Mouse (Mus musculus): ENCODE data around the gene 2210016L21Rik.

The 2210016L21Rik gene

DNA sequence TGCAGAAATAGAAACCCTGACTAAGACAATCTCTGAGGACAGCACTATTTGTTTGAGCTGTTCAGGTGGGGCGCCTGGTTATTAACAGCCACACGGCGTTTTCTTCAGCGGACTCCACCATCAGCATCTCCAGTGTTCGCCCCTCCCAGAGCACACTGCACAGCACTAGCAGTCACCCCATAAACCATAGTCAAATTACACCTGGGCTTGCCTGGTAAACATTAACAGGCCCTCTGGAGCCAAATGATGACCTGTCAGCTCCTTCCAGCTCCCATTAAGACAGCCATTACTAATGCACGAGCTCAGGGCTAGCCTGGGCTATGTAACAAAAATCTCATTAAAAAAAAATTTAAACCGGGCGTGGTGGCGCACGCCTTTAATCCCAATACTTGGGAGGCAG lies 3.1 kb downstream of the 2210016L21Rik start:
- no peak for DNase-seq

DNA sequence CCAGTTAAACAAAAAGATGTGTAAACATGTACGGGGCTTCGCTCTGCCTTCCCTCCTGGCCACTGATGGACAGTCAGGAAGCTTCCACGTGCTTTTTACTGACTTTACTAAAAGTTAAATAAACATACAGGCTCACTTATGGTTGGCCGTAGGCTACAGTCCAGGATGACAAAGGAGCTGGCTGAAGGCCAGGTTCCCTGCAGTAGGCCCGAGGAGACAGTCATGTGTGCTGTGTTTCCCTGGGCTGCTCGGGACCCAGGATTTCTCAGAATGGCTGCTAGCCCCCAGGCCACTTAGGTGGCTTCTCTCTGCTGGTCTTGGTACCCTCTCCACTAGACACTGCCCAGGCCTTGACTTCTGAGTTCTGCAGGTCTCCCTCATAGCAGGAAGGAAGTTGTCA lies 6.9 kb downstream of the 2210016L21Rik start:
- peak; percentile 59 to 79 for DNase-seq

DNA sequence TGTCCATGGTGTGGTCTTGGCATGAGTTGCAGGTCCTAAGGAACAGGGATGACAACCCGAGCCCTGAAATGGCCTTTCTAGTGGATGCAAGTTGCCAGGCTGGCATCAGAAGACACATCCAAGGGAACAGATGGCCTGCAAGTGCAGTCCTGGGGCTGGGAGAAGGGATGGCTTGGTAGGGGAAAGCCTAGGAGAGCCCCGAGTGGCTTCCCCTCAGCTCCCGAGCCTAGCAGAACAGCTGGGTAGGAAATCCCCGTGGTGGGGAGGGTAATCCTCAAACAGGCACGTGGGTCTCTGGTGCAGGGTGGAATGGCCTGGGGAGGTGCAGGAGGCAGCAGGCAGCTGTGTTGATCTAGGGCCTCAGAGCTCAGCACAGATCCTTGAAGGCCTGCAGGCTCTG lies 7.4 kb downstream of the 2210016L21Rik start:
- DNase-seq, result no peak

DNA sequence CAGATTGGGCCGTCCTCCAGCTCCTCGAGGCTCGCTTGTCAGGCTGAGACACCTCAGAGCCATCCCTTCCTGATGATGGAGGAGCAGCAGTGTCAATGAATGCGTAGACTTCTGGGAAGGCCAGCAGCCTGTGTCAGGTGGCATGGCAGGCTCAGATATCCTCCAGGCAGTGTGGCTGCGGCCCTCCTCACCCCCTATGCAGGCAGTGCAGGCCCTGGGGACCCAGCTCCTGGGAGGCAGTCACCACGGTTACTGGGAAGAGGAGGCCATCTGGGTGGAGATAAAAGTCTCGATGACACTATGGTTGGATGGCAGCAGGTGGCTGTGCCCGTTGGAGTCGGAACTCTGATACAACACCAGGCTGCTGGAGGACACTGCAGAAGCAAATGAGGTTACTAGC lies 7.9 kb downstream of the 2210016L21Rik start:
- no peak for DNase-seq

DNA sequence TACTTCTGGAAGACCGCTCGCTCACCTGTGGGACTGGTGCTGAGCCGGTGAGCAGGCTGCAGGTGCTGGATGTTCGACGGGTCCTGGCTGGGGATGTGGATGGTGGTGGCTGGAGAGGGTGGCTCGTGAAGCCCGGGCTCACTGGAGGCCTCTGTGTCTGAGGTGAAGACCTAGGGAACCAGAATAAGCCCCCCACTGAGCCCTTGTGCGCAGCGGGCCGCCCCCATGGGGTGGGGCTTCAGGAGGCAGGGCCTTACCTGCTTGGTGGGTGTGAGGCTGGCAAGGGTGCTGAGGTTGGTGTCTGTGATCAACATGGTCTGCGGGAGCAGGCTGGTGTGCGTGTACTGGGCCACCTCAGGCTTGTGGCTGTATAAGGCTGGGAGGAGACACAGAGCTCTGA lies 8.7 kb downstream of the 2210016L21Rik start:
- DNase-seq, result no peak

DNA sequence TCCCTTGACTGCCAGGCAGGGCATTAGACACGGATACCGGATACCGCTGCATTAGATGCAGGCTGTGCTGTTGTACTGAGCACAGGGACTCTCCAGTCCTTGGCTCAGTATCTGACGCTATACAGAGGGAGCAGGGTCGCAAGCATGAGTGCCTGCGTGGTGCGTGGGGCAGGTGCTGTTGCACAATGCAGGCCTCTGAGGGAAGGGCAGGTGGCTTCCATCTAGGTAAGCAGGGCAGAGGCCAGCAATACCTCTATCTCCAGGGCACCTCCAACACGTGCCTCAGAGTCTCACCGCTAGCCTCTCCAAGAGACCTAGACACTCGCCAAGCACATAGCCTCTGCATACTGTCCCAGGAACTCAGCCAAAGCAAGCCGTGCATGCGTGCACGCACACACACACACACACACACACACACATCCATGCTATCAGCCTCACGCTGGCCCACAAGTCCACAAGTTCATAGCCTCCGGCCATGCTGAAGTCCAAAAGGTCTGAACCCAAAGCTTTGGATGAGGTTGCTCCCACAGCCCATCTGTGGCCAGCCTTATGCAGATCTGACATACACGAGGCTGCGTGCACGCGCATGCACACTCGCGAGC lies 9.4 kb downstream of the 2210016L21Rik start:
- no peak for DNase-seq

DNA sequence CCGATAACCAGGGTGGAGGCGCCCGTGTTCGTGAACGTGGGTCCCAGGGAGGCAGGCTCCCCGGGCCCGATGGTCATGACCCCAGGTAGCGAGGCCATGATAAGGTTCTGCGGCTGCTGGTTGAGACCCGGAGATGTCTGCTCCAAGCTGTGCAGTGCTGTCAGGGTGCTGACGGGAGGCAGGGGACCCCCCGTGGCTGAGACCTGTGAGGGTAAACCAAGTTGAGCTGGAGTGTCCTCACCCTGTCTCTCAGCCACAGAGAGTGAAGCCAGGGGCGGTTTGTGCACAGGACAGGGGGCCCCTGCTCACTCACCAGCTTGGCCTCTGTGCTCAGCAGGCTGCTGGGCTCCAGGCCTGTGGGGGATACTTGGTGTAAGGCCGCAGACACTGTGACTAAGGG lies 11.4 kb downstream of the 2210016L21Rik start:
- no peak for DNase-seq

DNA sequence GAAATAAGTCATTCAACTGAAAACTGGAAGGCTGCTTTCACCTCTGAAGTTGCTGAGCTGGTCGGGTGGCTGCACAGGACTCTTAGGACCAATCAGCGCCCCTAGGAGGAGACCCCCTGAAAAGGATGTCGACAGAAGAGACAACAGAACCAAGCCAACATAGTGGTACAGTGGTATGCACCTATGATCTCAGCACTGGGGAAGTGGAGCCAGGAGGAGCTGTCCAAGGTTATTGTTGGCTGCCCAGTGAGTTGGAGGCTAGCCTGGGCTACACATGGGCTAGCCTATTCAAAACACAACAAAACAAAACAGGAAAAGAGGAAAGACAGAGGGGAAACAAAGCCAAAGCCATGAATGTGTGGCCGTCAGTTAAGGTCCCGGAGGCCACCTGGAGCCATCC lies 16.1 kb downstream of the 2210016L21Rik start:
- no peak for DNase-seq

DNA sequence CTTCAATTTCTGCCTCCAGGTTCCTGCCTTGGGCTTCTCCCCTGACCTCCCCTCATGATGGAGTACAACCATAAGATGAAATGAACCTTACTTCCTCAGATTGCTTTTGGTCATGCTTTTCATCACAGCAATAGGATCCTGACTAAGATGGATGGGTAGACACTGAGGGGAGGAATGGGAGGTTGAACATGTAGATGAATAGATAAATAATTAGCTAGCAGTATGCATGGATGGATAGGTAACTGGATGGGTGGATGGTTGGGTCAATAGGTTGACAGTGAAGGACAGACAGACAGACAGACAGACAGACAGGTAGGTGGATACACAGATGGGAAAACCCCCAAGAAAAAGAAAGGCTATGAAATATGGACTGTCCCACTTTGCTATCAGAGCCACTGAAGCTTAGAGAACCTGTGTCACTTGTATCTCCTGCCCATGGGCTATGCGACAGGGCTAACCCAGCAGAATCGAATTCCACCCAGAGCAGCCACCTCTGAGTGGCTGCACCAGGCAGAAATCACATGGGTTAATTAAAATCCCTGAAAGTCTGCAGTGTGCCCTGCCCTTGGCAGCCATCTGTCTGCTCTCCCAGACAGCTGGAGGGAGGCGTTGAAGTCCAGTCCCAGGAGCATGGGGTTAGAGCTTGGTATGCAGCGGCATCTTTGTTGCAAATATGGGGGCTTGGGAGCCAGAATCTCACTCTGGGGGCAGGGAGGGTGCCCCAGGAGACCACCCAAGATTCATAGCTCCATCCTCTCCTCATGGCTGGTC lies 19.8 kb downstream of the 2210016L21Rik start:
- peak in 1 of 2 experiments; percentile 62 for DNase-seq

DNA sequence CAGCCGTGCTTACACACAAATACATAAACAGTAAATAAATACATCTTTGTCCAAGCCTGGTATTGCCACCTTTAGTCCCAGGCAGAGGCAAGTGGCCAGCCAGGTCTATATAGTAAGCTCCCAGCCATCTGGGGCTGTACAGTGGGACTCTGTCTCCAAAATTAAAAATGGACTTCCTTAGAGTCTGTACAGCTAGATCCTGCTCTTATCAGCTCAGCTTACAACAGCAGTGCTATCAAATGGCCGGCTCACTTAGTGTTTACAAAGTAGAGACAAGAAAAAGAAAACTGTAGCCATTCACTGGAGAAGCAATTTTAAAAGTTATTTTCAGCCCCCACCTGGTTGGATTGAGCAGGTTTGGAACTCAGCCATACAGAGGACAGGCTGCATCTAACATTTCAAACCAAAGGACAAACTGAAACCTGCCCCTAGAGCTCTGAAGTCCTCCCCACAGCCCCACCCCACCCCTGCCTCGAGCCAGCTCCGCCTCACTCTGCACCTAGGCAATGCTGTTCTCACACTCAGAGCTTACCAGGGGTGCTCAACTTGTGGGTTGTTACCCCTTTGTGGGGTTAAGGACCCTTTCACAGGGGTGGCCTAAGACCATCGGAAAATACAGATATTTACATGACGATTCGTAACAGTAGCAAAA lies 22.5 kb downstream of the 2210016L21Rik start:
- DNase-seq, result no peak

DNA sequence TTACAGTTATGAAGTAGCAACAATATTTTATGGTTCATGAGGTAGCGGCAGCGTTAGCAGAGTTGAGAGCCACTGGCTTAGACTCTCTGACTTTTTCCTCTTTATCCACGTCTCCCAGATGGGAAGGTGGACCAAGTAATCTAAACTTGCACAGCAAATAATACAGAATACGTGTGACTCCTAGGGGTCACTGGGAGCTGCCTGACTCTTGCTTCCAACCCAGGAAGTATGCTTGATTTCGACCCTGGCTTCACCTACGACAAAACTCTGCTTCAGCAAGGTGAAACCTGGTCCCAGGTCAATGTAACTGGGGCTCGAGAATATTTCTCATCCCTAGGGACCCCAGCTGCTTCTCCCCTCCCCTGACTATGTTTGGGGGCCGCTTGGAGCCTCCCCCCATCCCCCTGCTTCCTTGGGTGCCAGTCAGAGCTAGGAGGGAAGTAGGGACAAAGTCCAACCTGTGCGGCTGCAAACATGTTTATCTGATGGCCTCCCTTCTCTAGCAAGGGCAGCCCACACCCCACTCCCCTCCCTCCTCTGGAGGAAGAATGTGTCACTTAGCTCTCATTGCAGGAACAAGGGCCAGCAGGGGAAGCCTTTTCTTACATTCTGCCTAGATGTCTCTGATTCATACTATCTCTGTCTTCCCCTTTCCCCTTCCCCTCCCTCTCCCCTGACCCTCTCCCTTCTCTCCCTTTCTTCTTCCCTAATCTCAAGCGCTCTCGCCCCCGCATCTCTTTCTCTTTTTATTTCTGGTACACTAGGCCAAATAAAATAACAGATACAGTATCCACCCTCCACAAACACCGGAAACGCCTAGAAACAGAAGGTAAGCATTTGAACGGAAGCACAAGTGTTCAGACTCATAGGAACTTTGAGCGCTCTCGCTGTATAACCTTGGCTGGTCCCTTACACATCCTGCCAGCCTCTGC lies 23.3 kb downstream of the 2210016L21Rik start:
- no peak for DNase-seq

DNA sequence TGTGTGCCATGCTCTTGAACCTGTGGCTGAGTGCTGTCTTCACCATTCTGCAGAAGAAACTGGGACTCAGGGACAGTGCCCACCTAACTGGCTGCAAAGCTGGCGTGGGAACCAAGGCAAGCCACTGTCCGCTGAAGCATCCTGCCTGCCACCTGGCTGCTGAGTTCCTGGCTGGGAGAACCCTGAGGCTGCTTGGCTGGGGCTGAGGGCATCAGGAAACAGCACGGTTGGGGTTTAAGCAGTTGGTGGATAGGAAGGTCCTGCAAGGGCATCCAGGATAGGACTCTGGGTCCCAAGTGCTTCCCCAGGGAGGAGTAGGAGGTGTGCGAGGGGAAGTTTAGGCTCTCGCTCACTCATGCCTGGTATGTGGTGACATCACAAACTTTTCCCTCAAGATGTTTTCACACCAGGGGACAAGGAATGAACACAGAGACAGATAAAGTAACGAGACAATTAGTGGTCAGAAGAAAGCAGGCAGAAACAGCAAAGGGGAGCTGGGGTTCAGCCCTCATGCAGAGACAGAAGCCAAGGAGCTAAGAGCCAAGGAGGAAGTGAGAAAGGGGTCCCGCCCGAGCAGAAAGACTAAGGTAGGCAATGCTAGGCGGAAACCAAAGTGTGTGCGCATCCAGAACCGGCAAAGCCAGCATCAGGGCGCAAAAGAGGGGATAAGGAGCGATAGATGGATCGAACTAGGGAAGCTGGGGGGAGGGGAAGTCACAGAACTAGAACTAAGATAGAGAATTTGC lies 25.7 kb downstream of the 2210016L21Rik start:
- no peak for DNase-seq

DNA sequence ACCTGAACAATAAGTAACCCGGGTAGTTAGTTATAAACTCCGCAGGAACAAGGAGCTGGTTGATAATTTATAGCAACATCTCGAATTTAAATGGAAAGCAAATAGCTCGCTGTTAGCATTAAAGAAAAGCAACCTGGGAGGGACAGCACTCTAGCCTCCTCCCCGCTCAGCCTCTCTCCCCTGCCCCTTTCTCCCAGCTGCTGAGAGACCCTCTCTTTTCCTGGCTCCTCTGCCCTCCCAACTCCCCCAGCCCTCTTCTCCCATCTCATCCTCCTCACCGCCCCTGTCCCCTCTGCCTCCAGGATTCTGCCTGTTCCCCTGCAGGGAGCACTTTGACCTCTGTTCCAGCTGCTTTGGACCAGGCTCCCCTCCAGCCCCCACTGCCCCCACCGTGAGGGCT lies 26.7 kb downstream of the 2210016L21Rik start:
- no peak for DNase-seq

DNA sequence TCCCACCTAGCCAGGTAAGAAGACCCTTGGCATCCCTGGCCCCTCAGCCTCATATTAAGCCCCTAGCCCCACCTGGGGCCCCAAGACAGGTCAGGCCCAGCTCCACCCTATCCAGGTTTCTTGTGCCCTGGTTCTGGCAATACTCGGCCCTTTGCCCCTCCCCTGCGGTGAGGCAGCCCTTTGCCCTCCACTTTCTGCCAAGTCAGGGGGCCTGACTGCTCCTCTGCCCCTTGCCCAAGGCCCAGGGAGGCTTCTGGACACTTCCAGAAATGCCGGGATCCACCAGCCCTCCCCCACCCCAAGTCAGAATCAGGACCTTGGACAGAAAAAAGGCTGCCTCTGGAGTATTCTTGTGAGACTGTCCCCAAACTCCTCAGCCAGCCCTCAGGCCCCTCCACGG lies 27.1 kb downstream of the 2210016L21Rik start:
- DNase-seq, result no peak

DNA sequence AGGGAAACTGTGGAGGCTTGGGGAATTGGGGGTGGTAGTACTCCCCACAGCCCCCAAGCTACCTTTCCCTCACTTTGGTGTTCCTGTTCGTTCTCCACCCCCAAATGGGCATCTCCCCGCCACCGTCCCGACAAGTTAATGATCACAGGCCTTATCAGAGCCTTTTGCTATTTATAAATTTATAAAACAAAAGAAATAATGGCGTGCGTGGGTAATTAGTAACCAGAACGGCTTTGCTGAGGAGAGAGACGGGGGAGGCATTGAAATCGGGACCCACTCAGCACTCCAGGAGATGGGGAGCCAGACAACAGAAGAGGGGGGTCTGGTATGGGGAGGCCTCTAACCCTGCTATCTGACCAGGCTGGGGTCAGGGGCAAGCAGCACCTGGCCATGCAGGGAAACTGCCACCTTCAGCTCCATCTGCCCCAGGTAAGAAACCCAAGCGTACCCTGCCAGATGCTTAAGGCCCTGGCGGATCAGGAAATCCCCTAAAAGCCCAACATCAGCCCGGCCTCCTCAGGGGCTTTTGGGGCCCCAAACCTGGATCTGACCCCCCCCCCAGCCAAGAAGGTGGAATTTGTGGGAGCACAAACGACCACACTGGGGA lies 27.8 kb downstream of the 2210016L21Rik start:
- no peak for DNase-seq

DNA sequence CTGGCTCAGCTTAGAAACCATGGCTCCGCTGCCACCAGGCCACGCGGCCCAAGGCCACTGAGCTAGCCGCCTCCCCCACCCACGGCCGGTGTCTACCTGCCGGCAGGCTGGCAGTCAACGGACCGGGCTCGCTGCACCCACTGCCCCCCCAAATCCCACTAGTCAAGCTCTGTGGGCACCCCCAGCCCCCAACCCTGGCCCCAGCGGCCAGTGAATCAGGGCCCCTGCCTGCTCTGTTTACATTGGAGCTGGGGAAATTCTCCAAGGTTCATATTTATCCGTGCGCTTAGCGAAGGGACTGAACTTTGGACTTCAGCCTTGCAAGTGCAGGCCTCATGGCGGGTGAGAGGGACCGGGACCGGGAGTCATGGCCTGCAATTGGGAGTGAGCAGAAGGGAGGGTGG lies 28.9 kb downstream of the 2210016L21Rik start, which contains the start of gene Hnf1a:
TSS of gene Hnf1a (minus strand) at position 271 of the 404 bp plus-strand sequence.
- DNase-seq, result peak in 1 of 2 experiments; percentile 23

DNA sequence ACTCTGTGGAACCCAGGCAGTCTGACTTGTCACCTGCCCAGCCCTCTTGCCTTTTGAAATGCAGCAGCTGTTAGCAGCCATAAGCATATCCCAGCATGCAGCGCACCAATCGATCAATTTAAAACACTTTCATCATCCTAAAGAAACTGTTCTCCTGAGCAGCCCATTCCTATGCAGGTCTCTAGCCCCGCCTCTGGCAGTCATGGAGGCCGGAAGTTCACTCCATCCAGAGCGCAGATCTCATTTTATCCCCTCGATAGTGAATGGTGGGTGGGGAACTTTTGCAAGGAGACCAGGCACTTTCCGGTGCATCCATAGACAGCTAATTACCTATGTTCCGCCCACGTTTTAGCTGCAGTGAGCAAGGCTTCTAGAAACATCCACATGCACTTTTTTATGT lies 30.2 kb downstream of the 2210016L21Rik start:
- no peak for DNase-seq

DNA sequence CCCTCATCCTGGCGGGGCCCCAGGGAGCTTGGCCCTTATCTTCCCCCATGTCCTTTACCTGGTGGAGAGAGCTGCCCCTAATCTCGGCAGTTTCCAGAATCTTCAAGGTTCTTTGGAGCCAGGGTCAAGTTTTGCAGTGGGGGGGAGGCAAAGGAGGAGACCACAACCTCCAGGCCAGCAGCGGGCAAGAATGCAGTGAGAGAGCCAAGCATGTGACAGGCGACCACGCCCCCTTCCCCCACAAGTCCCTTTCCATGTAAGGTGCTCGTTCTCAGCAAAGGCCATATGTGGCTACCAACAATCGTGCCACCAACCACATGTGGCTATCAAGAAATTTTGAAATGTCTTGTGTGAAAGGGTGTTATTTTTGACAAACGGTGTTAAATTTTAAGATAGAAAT lies 31.2 kb downstream of the 2210016L21Rik start:
- no peak for DNase-seq

DNA sequence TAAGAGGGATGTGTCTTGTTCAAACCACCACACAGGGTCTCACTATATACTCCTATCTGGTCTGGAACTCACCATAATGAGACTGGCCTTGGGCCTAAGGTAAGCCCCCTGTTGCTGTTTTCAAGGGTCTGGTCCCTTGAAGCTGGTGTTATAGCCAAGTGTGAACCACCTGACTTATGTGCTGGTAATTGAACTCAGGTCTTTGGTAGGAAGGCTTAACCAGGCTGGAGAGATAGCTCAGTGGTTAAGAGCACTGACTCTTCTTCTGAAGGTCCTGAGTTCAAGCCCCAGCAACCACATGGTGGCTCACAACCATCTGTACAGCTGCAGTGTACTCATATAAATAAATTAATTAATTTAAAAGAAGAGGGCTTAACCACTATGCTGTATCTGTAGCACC lies 35.0 kb downstream of the 2210016L21Rik start:
- no peak for DNase-seq

DNA sequence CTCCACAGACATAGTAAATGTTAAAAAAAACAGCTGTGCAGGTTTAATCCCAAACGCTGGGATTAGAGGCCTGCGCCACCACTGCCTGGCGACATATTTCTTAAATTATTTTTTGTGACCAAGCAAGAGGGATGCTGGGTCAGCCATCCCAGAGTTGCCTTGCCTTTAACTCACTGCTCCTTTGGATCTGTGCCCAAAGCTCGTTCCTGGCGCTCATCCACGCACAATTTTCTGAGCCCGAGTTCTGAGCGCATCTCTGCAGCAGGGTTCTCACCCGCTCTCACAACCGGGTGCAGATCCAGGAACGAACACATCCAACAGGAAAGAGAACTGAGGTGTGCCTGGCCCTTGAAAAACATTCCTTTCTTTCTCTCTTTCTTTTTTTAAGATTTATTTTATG lies 36.5 kb downstream of the 2210016L21Rik start:
- no peak for DNase-seq

DNA sequence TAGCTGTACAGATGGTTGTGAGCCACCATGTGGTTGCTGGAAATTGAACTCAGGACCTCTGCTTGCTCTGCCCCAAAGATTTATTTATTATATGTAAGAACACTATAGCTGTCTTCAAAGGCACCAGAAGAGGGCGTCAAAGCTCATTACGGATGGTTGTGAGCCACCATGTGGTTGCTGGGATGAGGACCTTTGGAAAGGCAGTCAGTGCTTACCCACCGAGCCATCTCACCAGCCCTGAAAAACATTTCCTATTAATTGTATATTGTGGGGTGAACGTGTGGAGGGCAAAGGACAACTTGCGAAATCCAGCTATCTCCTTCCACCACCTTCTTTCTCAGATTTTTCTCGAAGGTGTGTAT lies 36.9 kb downstream of the 2210016L21Rik start:
- no peak for DNase-seq
